Mouse (Mus musculus) megakaryocyte-erythroid progenitor cell, adult 5-6 weeks (primary cell): ENCODE measurements at regions not wholly inside any gene's neighbourhood (a gene's known extent, or its start where the extent isn't known, plus 50 kb on each side); places are given as distances from the start of the nearest gene placed in this dataset.

ENCODE experiments used
- ATAC-seq: replicated peaks from 2 replicates; pipeline ENCODE4 v1.8.0; 2016; ENCODE audit warnings: mild to moderate bottlenecking, inconsistent platforms; ENCODE audit not compliant: severe bottlenecking, poor library complexity, low FRiP score, low TSS enrichment

DNA sequence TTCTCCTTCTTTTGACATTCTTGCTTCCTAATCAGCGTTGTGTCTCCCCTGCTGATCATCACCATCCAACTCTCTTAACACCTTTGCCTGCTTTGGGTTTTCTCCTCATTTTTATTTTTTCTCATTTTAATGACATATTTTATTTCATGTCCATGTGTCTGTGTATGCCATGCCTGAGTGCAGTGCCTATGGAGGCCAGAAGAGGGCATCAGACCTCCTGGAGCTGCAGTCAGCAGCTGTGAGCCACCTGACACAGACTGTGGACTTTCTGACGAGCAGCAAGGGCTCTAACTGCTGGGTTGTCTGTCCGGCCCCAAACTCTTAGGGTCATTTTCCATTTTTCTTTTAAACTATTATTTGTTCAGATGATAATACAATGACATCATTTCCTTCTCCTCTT lies 203.8 kb downstream of the Gm11011 start:
- no peak for ATAC-seq

DNA sequence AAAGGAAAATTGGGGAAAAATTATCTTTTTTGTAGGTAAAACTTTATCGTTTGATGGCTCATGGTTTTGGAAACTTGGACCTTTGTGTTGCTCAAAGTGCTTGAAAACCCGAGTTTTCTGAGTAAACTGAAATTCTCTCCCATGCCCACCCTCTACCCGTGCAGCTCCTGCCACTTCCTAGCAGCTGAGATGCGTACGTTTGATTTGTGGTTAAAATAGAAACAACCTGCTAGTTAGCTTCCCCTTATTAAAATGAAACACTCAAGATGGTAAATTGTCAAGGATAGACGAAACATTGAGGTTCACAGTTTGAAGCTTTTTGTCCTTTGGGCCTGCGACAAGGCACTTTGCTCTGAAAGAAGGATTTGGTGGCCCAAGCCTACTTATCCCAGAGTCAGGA lies 214.5 kb downstream of the Gm11011 start:
- no peak for ATAC-seq

DNA sequence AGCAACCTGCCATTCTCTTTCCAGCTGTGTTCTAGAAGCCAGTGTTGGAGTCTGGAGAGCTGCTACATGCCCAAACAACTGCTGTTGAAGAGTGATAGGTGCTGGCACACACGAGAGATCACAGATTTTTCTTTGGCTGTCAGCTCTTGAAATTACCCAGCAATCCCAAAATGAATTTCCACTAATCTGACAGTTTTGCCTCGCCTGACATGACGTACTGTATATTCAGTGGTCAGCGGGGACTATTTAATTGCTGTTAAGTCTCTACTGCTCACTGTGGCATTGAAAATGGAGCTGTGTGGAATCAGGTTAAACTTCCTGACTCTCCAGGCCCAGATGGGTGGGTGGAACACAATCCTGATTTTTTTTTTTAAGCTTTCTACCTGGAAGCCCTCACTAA lies 222.5 kb downstream of the Gm11011 start:
- no peak for ATAC-seq

DNA sequence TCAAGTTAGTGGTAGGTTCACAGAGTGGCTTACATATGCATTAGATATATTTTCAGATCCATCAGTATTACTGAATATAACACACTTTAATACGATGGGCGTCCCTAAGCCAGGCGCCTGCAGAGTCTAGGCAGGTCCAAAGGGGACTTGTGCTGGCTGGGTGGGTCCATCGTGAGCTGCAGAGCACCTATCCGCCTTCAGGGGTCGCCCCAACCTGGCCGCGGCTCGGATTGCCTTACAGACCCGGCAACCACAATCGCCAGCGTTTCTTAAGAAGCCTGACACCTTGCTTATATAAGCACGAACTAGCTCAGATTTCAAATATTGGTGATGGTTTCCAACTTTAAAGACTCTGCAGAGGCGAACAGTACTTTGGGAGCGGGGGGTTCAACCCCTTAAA lies 227.3 kb downstream of the Gm11011 start:
- no peak for ATAC-seq

DNA sequence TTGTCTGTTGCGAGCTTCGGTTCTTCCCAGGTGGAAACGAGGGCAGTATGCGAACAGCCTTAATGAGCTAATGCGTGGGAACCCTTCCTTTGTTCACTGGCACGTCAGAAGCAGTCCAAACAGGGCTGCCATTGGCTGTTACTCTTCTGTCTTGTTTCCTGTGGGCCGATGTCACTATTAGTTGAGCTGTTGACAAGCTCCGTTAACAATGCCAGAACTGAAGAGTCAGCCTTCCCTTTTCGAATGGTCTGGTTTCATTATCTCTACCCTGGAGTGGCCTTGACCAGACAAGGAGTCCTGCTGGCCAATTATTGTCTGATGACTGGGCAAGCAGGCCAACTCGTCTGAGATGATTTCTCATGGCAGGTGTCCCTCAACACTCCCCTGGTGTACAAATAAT lies 230.1 kb downstream of the Gm11011 start:
- no peak for ATAC-seq

DNA sequence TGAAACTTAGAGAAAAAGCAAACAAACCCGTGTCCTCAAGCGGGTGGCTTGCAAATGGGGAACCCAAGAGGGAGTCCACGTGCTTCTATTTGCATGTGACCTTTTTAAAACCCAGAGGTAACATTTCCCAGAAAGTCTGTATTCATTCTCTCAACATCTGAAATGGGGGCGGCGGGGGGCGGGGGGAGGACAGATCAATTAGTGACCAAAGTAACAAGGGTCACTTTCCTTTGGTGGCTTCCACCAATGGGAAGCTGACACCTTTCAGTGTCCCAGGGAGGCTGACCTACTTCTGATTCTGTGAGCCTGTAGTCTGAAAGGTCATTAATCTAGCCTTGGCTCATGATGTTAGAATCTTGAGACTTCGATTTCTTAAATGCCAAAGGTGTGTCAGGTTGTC lies 236.0 kb downstream of the Gm11011 start:
- ATAC-seq, result no peak

DNA sequence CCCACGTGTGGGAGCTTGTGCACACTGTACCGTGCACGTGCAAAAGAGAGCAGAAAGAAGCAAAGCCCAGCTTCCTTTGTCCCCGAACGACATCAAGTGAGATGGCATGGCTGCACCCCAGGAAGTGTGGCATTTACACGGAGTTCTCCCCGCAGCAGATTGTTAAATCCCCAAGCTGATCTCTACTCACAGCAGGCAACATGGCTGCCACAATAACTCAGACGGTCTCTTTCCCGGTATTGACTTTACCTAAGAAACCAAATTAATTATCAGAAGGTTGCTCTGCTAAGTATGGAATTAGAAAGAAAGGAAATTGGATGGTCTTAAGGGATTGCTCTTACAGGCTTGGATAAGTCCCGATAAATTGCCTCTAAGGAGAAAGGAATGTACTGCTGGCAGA lies 241.4 kb downstream of the Gm11011 start:
- ATAC-seq, result no peak

DNA sequence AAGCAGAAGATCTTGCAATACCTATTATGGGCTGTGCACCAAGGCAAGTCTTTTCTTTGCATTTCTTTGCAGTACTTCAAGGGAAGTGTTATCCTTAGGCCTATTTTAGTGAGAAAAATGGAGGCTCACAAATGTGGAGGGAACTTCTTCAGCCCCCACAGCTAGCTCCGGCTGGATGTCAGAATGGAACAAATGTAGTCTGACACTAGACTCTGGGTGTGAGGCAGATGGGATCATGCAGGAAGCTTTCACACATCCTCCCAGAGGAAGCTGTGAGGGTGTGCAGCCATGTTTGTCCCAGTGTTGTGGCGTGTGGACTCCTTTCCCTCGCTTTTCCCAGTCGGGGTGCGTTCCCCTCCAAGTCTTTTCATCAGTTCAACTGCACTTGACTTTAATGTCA lies 268.0 kb downstream of the Gm11011 start:
- ATAC-seq, result no peak

DNA sequence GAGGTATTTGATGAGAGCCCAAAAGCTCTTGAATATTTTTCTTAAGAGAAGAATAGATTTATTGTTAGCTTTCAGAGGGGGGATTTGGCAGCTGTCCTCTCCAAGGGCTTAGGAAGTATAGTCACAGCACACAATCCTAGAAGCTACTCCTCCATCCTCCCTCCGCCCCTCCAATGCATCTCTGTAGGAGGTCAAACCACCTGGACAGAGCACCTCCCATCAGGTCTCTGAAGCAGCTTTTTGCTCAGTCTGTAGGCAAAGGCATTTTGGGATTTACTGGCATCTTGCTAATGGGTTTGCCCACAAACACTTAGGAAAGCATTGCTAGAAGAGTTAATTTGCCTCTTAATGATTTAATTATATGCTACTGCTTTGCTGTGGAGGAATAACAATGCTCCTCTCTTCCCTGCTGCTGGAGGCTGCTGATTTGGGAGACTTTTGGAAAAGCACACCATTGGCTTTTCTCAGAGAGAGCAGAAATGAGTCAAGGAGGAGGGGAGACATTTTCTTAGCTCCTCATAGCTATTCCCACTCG lies 273.1 kb downstream of the Gm11011 start:
- no peak for ATAC-seq

DNA sequence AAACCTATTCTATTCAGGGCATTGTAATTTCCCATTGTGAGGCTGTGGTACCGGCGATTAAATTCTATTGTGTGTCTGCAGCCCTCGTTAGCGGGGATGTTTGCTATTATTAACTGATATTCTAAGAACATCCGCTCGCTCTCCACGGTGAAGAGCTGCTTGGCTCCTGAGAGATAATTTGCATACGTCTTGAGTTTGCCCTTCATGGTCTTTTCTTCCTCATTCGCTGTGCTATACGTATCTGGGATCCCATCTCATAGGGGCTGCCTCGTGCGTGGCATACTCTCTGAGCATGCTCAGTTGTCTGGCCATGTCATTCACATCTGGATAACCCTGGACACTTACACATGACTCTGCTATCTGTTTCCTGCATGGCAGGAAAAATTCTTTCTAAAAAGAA lies 275.7 kb downstream of the Gm11011 start:
- ATAC-seq, result no peak

DNA sequence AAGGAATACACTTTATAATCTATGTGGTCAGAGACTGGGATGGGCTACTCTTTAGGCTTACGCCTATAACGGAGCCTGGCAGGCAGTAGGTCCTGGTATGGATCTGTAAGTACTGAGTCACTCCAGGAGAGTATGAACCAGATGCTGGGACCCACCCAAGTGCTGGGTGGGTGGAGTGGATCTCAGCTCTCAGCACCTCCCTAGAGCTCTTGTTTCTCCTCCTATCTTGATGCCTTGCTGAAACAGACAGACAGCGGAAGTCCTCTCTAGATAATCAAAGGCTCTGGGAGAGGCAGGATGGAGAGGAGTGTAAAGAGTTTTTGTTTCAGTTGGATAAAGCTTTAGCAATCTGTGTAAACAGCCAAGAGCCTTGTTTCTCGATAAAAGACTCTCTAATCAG lies 276.2 kb downstream of the Gm11011 start:
- ATAC-seq, result no peak

DNA sequence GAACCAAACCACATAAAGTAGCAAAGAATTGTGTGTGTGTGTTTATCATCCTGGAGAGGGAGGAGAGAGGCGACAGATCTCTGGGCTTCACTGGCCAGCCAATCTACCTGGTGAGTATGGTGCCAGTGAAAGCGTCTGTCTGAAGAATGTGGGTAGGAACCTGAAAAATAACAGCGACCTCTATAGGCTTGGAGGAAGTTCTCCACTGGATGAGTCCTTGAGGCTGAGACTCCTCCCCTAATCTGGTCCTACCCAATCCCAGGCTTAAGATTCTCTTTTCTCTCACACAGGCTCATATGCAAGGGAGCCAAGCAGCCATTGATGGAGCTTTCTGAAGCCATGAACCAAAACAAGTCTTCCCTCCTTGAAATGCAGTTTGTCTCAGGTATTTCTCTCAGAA lies 283.2 kb downstream of the Gm11011 start:
- ATAC-seq, result no peak

DNA sequence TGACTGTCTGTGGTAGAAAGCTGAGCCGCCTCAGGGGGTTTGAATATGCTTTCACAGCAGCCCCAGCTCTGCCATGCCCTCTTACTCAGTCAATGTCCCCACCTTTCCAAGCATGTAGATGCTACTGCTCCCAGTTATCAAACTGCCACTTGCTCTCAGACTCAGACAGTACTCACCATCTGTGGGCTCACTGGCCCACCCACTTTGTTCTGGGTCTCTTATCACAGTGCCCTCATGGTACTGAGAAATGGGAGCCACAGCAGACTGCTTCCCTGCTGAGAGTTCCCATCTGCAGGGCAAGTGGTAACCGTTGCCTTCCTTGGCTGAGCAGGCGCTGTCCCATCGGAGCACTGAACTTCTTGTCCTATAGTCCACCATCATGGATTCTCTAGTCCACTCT lies 286.6 kb downstream of the Gm11011 start:
- ATAC-seq, result no peak

DNA sequence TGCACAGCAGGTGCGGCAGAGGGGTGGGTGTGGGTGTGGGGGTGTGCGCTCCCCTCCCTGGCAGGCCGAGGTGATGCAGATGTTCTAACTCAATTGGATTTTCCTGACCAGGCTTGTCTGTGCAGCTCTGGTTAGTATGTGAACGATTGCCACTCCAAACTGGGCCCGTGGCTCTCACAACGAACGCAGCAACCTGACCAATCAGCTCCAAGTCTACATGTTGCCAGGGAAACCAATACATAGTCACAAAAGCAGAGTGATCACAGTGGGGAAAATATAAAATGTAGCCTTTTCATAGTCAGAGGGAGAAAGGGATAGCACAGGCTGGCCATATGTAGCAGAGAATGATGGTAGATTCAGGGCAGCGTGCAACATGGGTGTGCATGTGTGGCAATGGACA lies 287.1 kb downstream of the Gm11011 start:
- ATAC-seq, result no peak

DNA sequence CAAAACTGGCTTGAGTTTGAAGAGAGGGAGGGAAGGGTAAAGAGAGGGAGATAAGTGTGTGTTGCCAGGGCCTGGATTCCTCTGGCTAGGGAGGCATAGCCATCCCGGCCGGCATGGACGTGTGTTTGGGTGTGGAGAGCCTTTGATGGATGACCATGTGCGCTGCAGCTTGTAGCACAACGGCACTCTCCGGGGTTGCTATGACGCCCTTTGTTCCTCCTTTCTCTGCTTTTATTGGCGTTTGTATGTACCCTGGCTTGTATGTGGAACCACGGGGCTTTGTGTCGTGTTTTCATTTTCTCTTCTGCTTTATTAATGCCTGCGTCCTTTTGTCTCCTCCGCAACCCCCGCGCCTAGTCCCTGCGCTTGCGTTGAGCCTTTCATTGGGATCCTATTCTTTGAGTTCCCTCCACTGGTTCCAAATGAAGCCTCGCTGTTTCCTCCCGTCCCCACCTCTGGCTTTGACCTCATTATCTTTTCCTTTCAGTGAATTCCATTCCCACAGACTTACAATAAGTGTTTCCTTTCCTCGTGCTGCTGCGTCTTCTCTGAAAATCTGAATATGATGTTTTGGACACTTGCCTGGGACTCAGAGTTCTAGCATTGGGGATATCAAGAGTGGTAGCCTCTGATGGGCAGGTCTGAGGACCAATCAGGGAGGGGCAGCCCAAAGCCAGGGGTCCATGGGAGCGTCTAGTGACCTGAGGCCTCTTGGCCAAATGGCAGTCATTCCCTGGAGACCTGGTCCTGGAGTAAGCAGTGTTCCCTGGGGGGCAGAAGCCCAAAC lies 289.5 kb downstream of the Gm11011 start:
- ATAC-seq, result no peak

DNA sequence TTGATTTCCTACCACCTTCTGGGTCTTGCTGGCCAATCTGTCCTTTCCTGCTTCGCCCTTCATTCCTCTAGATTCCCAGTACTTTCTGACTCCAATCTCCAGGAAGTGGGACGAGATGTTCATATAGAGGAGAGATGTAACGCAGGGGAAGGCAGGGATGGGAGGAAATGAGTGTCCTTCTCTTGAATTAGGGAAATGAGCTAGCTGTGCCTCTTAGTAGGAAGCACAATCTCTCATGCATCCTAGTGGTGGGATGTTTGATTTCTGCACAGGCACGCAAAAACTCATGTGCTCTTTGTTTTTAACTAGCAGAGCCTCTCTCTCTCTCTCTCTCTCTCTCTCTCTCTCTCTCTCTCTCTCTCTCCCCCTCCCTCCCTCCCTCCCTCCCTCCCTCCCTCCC lies 290.3 kb downstream of the Gm11011 start:
- no peak for ATAC-seq

DNA sequence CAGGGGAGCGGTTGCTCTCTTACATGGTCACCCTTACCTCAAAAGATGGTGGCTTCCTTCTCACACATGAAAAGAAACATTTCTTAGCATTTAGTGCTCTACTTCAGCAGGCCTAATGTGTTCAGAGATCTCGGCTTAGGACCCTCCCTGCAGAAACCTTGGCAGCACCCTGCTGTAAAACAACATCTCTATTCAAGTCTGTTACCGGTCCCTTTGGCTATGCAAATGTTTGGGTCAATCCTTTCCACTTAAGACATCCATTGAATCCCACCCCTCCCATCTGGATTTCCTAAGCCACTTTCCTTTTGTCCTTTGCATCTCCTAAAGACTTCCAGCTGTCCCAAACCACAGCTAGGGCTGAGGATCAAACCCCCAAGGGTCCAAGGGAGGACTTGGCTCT lies 294.2 kb downstream of the Gm11011 start:
- ATAC-seq, result no peak

DNA sequence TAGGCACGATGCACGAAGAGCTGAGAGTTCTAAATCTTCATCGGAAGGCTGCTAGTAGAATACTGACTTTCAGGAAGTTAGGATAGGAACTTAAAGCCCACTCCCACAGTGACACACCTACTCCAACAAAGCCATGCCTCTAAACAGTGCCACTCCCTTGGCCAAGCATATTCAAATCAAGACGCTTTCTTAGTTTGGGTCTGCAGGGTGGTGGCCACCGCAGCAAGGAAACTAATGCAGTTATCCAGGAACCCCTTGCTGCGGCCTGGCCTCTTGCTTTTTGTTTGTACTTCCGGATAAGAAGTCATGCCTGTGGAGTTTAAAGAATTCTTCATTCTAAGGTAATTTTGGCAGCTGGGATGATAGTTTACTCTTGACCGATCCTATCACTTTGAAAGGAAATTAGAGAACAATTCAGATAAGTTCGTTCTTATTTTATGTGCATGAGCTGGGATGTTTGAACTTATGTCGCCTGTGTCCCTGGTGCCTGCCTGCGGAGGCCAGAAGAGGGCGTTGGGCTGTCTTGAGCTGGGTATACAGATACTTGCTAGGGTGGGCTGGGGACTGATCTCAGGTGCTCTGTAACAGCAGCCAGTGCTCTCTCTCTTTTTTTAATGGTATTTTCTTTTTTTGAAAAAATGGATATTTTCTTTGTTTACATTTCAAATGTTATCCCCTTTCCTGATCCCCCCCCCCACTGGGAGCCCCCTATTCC lies 298.5 kb downstream of the Gm11011 start:
- ATAC-seq, result no peak

DNA sequence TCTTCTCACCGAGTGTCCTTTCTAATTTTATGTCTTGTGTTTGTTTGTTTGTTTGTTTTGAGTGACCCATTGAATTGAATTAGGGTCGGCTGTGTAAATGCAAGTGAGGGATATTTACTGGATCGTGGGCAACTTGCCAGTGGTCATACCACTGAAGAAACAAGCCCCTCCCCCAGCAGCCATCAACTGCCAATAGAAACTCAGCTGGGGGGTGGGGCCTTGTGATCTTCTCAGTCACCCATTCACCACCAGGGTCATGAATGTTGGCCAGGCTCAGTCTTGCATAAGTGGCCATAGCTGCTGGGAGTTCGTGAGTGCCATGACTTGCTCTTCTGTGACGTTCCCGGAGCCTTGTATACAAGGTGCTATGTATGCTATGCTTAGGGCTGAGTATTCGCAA lies 300.8 kb downstream of the Gm11011 start:
- no peak for ATAC-seq

DNA sequence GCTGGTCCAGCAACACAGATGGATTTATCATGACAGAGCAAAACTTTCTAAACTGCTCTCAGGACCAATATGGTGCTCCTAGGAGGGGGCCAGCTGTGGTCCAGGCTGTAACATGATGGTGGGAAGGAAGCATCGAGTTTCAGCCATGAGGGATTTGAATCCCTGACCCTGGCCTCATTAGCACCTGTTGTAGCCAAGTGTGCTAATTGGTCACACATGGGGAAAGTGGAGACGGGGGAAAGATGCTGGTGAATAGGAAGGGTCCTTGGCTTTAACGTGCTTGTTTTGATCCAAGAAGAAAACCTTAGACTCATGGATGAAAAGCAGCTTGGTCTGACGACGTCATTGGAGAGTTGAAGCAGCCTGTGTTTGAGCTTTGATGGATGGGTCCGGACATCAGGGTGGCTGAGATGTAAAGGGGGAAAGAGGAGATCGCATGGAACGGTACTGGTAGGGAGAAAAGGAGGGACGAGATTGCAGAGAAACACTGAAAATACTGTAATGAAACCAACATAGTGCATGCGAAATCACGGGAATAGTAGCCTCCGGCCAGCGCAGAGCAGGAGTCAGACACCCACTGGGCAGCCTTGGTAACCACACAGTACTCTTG lies 304.9 kb downstream of the Gm11011 start:
- no peak for ATAC-seq

DNA sequence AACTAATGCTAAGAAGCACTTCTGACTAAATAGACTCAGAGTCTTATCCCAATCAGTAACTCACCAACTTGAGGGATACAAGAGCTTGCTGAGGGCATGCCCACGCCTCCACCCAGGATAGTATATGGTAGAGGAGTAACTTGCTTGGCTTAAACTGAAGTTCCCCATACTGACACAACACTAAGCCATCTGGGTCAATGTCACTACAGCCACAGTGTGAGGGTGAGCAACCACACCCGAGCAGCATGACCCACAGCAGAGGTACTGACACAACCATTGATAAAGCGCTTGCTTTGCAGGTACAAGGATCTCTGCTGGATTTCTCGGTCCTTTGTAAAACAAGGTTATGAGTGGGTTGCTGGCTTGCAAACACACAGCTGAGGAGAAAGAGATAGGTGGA lies 312.2 kb downstream of the Gm11011 start:
- no peak for ATAC-seq
